Mouse (Mus musculus) C2C12 (cell line): ENCODE results near the gene Nasp.

ENCODE experiments used
- CTCF ChIP-seq: IDR thresholded peaks from one replicate; pipeline ENCODE4 v1.5.1; 2011; ENCODE audit not compliant: control insufficient read depth, insufficient read depth, insufficient read length
- MAX ChIP-seq: IDR thresholded peaks from one replicate; pipeline ENCODE4 v1.6.1; 2011; ENCODE audit warnings: mild to moderate bottlenecking, control low read depth
- MYOG ChIP-seq: IDR thresholded peaks from one replicate; pipeline ENCODE4 v1.6.1; 2011; ENCODE audit not compliant: control insufficient read depth, insufficient read length; ENCODE audit errors: extremely low read depth

DNA sequence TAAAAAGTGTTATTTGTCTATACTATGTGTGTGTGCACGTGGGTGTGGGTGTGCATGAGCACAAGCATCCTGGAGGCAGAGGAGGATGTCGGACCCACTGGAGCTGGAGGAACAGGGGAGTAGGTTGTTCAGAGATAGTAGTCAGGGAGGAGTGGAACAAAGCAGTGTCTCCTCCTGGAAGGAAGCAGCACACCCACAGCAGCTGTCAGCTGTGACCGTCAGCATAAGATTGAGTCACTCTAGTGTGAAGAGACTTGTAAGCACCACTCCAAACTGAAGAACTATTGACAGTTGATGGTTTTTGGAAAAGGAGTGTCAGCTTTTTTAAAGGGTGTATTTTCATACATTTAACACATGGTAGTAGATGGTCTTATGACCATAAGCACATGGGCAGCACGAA is 38.9 kb upstream of the Nasp start:
- TF ChIP-seq CTCF (no peak), MYOG (no peak), MAX (no peak)
